Mouse (Mus musculus) testis, postnatal 14 days (tissue): ENCODE results near the gene Tnfrsf14.
A peak's percentile ranks its signal among the peaks of the same experiment; 100 is the strongest.

ENCODE experiments used
- DNase-seq: peaks from one replicate; pipeline ENCODE4 v3.0.0; 2021; ENCODE audit warnings: low spot score

Gene Tnfrsf14

DNA sequence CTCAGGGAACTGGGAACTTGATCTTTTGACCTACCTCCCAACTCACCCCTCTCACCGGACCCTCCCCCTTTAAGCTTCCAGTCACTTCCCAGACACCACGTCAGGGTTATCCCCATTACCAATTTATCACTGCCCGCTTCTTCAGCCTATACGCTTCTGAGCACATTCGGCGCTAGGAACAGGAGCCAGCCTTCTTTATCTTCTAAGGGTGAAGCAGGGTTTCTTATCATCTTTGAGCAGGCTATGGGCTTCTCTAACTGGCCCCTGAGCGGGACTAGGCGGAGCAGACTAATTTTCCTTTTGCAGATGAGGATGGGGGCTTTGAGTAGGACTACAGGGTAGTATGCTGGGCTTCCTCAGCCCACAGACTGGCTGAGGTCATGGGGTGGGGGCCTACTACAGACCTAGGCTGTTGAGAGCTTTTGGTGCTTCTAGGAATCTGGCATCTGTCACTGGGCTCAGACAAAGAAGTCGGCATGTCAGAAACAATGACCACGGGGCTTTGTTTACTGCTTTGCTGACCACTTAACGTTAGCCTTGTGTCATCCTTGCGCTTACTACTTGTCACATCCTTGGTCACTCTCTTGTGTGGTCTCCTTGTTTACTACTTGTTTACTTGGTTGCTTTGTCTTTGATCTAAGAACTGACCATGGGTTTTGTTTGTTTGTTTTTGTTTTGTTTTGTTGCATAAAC lies at the start of gene Tnfrsf14:
Tnfrsf14 (minus strand) TSS at position 169 of the 693 bp plus-strand sequence.
- no peak for DNase-seq

DNA sequence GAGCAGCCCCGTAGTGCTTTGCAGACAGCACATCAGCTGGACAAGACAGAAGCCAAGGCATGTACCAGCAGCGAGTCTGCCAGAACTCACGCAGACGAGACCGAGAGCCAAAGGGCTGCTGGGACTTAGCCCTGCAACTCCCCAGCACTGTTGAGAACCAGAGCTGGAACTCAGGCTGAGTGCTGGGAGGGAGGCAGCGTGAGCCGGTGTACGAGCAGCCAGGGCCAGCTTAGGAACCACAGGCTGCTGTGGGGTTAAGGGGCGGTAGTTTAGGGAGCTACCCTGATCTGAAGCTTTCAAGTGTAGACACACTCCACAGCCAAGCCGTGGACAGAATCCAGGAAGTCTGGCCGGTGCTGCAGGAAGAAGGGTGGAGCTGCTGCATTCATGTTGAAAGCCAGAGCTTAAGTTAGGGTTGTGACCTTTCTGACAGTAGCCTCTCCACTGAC lies 45.8 kb upstream of the Tnfrsf14 start:
- no peak for DNase-seq

DNA sequence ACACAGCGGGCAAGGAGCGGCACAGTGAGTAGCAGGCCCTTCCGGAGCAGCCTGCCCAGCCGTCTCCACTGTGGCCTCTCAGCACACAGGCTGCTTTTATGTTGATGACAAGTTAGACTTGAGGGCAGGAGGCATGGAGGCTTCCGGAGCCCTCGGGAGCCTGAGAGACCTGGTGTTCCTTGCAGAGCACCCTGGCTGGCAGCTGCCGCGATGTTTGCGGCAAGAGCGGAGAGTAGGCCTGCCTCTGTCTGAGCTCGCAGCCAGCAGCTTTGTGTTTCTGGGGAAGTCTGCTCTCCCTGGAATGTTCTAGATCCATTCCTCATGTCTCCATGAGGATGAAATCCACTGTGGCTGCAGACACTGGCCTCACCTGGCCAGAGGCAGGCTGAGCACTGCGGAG lies 44.2 kb upstream of the Tnfrsf14 start:
- DNase-seq = no peak

DNA sequence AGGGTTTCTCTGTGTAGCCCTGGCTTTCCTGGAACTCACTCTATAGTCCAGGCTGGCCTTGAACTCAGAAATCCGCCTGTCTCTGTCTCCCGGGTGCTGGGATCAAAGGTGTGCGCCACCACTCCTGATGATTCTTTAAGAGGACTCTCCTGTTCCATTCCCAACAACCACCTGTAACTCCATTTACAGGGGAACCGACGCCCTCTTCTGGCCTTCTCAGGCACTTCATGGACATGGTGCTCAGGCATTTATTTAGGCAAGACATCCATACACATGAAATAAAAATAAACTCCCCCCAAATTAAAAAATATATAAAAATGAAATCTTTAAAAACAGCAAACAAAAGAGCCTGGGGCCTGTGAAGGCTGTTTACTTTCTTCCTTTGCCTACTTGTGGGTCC lies 38.8 kb upstream of the Tnfrsf14 start:
- DNase-seq = no peak

DNA sequence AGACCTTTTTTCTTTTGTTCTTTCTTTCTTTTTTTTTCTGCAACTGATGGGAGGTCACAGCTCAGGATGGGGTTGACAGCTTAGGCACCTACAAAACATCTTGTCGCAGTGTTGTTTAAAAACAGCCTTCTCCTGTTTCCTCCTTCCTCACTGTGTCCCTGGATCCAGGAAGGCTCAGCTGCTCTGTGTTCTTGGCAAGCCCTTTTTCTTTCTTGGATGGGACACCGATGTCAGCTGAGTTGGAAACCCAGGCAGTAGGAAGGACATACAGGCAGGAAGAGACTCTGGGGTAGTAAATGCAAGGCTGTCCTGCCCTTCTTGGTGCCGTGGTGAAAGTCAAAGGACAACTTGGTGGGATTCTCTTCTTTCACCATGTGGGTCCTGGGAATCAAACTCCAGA lies 37.5 kb upstream of the Tnfrsf14 start:
- DNase-seq = no peak

DNA sequence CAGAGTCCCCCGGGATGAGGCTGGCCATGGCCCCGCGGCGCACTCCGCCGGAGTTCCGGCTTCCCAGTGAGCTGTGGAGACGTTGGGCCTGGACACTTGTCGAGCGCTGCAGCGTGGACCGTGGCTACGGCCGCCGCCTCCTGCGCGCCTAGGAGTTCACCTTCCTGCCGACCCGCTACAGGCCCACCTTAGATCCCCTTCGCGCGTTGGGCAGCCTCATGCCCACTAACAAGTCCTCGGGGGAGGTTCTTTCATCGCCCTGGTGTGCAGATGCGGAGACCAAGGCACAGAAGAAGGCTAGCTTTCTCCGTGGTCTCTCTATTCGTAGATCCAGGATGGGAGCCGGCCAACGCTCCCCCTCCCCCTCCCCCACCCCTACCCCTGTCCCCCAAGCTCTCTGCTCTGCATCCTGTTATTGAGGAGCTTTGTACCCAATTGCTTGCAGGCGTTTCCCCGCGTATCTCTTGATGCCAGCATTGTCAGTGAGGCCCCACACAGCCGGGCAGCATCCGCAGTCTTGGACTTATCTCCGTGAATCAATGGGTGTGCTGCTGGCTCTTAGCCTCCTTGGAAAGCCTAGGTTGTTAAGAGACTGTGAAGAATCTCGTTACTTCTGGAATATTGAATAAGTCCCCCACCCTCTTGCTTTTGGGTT lies 36.3 kb upstream of the Tnfrsf14 start:
- DNase-seq = no peak

DNA sequence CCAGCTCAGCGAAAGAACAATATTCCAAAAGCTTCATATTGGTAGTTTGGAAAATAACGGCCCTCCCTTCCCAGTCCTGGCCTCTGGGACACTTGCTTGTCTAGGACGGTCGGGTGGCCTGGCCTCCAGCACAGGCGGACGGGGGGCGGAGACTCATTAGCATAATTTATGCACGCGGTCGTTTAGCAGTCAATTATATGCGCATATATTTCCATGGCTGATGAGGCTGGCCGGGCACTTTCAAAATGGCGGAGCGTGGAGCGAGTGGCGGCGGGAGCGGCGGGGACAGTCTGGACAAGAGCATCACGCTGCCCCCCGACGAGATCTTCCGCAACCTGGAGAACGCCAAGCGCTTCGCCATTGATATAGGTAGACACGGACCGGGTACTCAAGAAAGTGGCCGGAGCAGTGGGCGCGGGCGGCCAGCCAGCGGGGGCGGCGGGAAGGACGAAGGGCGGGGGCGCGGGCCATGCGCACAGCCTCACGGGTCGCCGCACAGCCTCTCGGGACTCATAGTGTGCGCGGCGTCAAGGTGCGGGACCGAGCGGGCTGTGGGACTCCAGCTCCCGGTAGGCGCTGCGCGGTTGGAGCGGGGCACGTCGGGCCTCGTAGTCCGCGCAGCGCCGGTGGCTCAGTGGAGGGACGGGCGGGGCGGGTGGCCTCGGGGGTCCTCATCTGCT lies 35.7 kb upstream of the Tnfrsf14 start, which contains the start of gene Pank4:
Pank4 (plus strand) TSS at position 223 of the 680 bp plus-strand sequence.
- DNase-seq = peak; percentile 91

DNA sequence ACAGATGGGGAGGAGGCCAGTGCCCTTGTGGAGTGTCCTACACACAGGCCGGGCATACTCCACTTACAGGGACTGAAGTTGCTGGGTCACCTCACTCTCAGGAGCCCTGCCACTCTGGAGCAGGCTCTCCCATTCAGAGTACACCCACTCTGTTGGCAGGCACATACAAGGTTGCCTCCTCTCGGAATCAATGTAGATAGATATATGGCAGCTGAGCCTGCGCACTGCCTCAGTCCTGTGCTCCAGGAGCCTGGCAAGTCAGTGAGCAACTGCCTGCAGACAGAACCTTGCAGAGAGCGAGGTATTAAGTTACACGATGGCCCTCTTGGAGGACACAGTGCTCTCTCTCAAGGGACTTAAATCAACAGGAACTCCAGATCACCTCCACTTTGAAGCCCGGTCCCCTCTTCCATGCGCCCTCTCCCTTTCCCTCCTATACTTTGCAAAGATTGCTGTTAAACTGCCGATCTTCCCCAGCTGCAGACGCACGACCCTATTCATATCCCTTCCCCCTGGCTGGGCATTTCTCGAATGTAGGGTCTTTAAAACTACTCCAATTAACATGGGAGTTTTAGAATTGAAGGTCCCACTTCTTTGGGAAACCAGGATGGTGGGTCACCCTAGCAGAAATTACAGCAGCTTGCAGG lies 35.0 kb upstream of the Tnfrsf14 start:
- DNase-seq = no peak

DNA sequence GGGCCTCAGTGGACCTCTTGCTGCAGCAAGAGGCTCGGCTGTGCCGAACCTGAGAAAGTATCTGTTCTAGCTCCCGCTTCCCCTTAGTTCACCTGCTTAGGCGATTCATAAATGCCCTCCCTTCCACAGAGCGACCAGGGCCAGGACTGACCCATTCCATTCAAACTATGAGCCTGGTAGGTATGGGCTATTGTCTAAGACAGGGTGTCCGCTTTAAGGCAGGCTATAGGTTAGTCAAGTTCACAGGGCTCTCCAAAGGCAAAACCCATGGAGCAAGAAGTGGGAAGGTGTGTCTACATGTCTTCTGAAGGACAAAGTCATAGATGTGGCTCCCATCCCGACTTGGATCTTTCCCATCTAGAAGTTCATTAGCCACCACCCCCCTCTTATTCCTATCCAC lies 34.3 kb upstream of the Tnfrsf14 start:
- no peak for DNase-seq

DNA sequence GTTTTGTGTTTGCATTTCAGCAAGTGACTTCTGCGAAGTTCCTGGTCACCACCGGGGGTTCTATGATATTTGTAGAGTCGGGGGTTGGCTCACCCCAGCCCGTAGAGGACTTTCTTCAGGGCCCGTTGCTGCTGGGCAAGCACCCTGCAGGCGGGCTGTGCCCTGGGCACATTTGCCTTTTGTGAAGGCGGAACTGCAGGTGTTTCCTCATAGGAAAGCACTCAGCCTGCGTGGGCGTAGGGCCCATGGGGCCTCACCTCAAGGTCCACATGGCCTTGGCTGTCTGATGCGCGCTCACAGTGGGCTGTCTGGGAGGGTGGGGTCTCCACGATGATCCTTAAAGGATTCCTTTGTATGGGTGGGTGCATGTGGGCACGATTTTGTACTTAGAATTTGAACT lies 33.5 kb upstream of the Tnfrsf14 start:
- no peak for DNase-seq

DNA sequence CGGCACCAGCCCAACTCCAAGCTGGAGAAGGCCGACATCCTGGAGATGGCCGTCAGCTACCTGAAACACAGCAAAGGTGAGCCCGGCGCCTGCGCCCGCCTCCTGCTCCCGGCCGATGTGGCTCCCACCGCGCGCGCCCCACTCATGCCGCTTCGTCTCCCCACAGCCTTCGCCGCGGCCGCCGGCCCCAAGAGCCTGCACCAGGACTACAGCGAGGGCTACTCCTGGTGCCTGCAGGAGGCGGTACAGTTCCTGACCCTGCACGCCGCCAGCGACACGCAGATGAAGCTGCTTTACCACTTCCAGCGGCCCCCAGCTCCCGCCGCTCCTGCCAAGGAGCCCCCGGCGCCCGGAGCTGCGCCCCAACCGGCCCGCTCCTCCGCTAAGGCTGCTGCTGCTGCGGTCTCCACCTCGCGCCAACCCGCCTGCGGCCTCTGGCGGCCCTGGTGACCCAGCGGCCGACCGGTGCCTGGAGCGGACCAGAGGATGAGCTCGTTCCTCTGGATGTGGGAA lies 32.9 kb upstream of the Tnfrsf14 start:
- DNase-seq = no peak

DNA sequence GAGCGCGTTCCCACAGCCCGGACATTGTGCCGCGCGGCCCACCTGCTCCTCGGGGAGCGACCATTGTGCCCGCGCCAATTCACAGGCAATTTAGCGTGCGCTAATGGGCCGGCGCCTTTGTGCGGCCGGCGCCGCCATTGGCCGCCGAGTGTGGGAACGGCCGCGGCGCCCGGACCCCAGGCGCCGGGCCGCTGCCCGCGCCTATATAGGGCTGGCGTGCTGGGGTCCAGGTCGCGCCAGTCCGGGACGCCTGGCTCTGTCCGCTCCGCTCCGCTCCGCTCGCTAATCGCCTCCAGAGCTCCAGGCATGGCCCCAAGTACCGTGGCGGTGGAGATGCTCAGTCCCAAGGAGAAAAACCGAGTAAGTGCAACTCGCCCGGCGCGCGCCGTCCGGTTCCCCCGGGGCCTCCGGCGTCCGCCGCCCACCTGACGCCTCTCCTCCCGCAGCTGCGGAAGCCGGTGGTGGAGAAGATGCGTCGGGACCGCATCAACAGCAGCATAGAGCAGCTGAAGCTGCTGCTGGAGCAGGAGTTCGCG lies 32.4 kb upstream of the Tnfrsf14 start, which contains the start of gene Hes5:
Hes5 (plus strand) TSS at position 234 of the 536 bp plus-strand sequence.
- no peak for DNase-seq

DNA sequence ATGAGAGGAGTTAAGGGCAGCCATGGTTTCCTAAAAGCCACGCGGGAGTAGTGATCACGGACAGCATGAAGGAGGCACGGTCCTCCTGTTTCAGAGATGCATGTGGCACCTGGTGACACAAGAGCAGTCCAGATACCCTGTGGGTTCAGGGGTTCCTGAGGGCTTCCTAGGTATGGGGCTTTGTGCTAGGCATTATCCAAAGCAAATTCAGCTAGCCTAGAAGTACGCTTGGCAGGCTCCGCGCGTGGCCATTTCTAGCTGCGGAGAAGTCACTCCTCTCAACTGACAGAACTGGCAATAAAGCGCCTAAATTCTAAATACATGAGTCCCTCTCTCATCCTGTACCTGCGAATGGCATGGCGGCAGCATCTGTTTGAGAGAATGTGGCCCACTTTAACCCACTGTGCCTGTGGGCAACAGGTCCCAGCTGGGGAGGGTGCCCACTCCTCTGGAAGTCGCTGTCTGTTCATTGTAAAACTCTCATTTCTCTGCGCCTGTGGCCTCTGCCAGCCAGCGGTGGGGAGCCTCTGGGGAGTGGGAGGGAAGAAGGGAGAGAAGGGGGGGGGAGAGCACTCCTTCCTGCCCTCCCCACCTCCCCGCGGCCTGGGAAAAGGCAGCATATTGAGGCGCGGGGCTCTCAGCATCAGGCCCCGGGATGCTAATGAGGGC lies 31.8 kb upstream of the Tnfrsf14 start:
- DNase-seq = no peak

DNA sequence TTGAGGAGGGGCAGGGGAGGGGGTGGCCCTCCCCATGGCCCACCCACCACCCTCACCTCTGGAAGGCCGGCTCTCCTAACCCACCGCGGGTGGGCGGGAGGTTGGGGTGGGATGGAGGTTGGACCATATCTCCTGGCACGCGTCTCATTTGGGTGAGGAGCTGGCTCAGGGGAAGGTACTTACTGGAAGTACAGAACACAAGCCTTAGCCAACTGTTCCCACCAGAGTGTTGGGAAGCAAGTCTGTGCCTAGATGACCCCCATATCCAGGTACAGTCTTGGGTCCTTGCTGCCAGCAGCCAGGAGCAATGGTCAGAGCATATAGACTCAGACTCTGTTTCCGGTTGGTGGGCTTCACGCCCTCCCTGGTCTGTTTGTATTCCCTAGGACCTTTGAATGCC lies 30.3 kb upstream of the Tnfrsf14 start:
- DNase-seq = no peak

DNA sequence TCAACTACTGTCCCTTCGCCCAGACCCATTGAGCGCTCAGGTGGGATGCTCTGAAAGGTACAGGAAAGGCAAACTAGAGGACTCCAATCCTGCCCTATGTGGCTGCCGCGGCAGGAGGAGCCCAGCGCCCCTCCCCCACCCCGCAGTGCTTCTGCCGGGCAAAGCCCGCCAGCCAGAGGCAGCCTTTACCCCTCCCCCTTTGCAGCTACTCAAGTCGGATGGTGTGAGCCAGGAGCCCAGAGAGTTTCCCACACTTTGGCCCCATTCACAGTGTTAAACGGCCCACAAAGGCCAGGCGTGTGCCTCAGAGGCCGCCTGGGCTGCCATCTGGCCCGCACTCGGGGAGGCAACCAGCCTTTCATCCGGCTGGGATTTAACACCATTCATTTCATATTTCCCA lies 29.8 kb upstream of the Tnfrsf14 start:
- no peak for DNase-seq

DNA sequence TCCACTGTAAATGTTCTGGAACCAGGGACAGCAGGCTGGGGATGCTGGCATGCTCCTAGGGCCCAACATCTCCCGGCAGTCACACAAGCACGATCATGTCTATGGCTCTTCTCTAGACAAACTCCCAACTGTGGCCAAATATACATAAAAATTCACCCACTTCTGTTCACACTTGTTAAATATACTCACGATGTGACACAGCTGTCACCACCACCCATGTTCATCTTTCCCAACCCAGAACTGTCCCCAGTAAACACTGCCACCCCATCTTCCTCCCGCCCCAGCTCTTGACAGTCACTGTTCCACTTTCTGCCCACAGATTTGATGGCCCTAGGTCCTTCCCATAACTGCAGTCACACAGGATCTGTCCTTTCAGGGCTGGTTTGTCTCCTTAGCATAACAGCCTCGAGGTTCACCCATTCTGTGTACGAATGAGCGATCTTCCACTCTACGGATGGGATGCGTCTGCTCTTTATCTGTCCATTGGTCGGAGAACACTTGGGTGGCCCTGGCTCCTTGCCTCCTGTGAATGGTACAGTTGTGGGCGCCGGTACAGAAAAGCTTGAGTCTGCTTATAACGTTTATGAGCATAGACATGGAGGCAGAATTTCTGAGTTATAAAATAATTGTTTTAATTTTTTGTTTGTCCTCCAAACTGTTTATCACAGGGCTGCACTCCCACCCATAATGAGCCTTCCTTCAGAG lies 29.1 kb upstream of the Tnfrsf14 start:
- DNase-seq = no peak

DNA sequence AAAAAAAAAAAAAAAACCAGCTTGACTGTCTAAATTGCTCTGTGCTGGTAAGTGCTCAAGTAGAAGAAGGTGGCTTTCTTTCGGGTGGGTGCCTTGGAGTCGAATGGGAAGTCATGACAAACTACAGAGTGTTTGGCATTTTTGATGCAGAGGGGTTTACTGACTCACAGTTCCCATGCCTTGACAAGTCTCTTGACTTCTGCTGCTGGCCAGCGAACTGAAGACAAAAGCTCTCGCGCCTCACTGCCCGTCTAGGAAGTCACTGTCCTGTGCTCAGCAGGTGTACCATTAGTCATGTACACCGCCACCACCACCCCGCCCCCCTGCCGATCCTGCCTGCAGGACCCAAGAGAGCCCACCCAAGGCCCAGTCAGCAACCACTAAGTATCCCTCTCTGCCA lies 28.2 kb upstream of the Tnfrsf14 start:
- no peak for DNase-seq

DNA sequence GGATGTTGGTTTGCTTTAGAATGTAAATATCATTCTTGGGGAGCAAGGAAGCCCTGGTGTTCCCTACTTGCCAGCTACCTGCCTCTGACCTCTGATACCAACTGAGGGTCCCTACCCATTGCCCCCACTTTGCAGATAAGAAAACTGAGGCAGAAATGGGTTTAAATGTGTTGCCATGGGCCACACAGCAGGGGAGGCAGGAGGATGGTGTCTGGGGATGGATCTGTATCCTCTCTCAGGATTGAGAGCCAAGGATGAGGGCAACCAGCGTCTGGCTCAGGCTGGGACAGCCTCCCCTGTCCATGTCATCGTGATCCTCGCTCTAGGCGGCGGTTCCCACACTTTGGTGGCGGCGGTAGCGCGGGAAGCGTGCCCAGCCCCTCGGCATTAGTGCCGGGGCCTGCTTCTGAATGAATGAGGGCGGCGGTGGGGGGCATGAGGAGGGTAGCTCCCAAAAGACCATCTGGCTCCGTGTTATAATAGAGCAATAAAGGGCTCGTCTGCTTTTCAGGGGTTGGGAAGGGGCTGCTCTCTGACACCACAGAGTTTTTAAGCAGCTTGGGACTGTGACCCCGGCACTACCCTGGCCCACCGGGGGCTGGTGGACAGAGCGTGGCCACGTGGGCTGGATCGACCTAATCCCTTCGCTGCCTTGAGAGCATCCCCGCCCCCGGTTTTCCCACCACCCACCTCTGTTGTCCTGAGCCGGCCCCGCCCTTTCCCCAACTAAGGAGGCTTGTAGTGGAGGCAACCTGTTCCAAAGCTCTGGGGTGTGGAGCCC lies 24.3 kb upstream of the Tnfrsf14 start:
- DNase-seq = no peak

DNA sequence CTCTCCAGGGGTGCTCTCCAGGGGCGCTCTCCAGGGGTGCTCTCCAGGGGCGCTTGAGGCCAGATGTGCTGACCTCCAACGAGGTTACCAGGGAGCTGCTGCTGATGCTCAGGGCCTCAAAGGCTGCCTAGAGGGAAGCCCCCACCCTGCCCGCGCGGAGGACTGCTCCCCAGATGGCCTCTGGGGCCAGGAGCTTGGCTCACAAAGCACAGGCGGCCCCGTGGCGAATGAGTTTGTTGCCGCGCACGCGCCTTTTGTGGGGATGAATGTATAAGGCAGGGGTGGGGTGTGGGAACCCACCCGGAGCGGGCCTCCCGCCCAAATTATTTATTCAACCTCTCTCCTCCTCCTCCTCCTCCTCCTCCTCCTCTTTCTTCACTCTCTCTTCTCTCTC lies 21.2 kb upstream of the Tnfrsf14 start:
- no peak for DNase-seq

DNA sequence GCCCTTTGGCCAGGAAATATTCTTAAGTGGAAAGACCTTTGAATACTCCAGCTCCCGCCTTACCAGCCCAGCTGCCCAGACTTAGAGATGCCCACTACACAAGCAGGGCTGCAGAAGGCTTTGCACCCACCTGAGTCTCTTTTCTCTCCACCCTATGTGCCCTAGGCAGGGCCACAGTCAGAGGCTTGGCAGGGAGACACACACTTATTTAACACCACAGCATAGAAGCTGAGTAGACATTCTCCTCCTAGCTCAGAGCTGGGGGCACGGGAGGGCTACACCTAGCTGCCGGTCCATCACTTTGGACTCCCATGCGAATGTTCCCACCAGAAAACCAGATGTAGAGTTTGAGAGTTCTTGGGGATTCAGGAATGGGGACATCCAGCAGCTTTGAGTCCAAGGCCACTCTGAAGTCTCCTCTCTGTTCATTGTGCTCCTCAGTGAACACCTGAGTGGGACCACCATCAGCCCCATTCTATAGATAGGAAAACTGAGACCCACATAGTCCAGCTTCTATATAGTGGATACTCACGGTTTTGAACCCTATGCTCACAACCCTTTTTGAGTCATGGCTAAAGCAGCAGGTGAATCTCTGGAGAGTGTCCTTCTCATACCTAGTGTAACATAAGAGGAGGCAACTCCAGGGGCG lies 20.7 kb upstream of the Tnfrsf14 start:
- DNase-seq = no peak
